Mouse (Mus musculus) intestine, embryonic 16.5 days (tissue): ENCODE data around the gene Gm26938. TPM values are rescaled to one million over a fixed set of nuclear protein-coding genes. Genes with fewer than 3 reads are reported as not detected.

Experiments
- ATAC-seq: fragments of 200-750 bp; cut with Nextera tagmentation; 2 replicates; pipeline ENCODE4 v1.8.0; 2017; ENCODE audit warnings: moderate TSS enrichment, moderate library complexity
- H3K27ac ChIP-seq: fragments of 300-500 bp; sonication (generic); 2 replicates; pipeline ENCODE4 v1.5.1; 2014; ENCODE audit warnings: mild to moderate bottlenecking, low read length
- H3K27me3 ChIP-seq: fragments of 300-500 bp; sonication (generic); replicated peaks from 2 replicates; pipeline ENCODE4 v1.6.1; 2014; ENCODE audit warnings: low read length, control low read depth, mixed read lengths; ENCODE audit not compliant: control insufficient read depth, insufficient read depth
- H3K36me3 ChIP-seq: fragments of 300-500 bp; sonication (generic); 2 replicates; pipeline ENCODE4 v1.6.1; 2014; ENCODE audit warnings: low read length, control low read depth; ENCODE audit not compliant: control insufficient read depth, insufficient read depth
- H3K4me1 ChIP-seq: fragments of 300-500 bp; sonication (generic); 2 replicates; pipeline ENCODE4 v1.6.1; 2014; ENCODE audit warnings: low read length, control low read depth, mixed read lengths; ENCODE audit not compliant: control insufficient read depth, insufficient read depth
- H3K4me2 ChIP-seq: fragments of 300-500 bp; sonication (generic); 2 replicates; pipeline ENCODE4 v1.6.1; 2014; ENCODE audit warnings: low read depth, low read length, control low read depth
- H3K4me3 ChIP-seq: fragments of 300-500 bp; sonication (generic); 2 replicates; pipeline ENCODE4 v1.5.1; 2014; ENCODE audit warnings: mild to moderate bottlenecking, low read length
- H3K9ac ChIP-seq: fragments of 300-500 bp; sonication (generic); 2 replicates; pipeline ENCODE4 v1.6.1; 2014; ENCODE audit warnings: low read depth, low read length
- H3K9me3 ChIP-seq: fragments of 300-500 bp; sonication (generic); 2 replicates; pipeline ENCODE4 v1.6.1; 2016; ENCODE audit warnings: low read length, control low read depth; ENCODE audit not compliant: control insufficient read depth
- WGBS: fragments of 180-500 bp; shearing (Covaris S2); extraction: QIAGEN DNeasy Blood & Tissue Kit; methylation state at CpG from one replicate; pipeline ENCODE4 v1.1.7; 2014; 5-methylcytosine and 5-hydroxymethylcytosine counted together
- polyA plus RNA-seq: library from polyadenylated mRNA; unstranded; fragments of >200 nt; fragmentation: Nextera tagmentation; extraction: Ambion mirVana; gene quantifications from 2 replicates; pipeline ENCODE4 v1.2.1, GENCODE M21; 2015

Gm26938 gene
- polyA plus RNA-seq, 1 experiment from 2014 or later, result not detected

- WGBS, result 13% methylated on average over 11 of the region's 11 CpGs
- Histone ChIP-seq H3K27ac (peak overlapping the region; percentile 96), H3K4me3 (peak overlapping the region; percentile 78), H3K4me2 (peak overlapping the region; percentile 86), H3K36me3 (no peaks in the 10 kb centered on the region), H3K27me3 (no peaks in the 10 kb centered on the region), H3K9ac (peak overlapping the region; percentile 86), H3K9me3 (no peaks in the 10 kb centered on the region), H3K4me1 (peaks cover 53% of the 10 kb centered on the region)
- ATAC-seq, result no peak
Observed at GRCm38 (mm10) chr5:139792159-139792775, 33.9 kb downstream of the Gm26938 start.

- ATAC-seq, result peak; percentile 85
- WGBS, result under 1% methylated on average over 92 of the region's 92 CpGs
- peak within 1 kb of the TSS; percentile 86 for H3K4me2 ChIP-seq
- no peaks in the 10 kb centered on the region for H3K9me3 ChIP-seq
- H3K4me3 ChIP-seq, result peak within 1 kb of the TSS; percentile 78
- no peaks in the 10 kb centered on the region for H3K27me3 ChIP-seq
- H3K36me3 ChIP-seq, result no peaks in the 10 kb centered on the region
- H3K4me1 ChIP-seq, result peaks cover 46% of the 10 kb centered on the region
- H3K9ac ChIP-seq, result peak within 1 kb of the TSS; percentile 86
- peak within 1 kb of the TSS; percentile 96 for H3K27ac ChIP-seq
Observed at GRCm38 (mm10) chr5:139791227-139792158, 34.7 kb downstream of the Gm26938 start, which contains the start of gene Mafk. TSS of gene Mafk (plus strand) at chr5:139791513.

- ATAC-seq, result no peak
- WGBS, result 48% methylated on average over 4 of the region's 4 CpGs
- Histone ChIP-seq H3K4me3 (no peak overlapping the region), H3K27ac (no peak overlapping the region), H3K4me1 (peaks cover 27% of the 10 kb centered on the region), H3K4me2 (no peak overlapping the region), H3K36me3 (no peaks in the 10 kb centered on the region), H3K9me3 (no peaks in the 10 kb centered on the region), H3K27me3 (no peaks in the 10 kb centered on the region), H3K9ac (no peak overlapping the region)
Observed at GRCm38 (mm10) chr5:139789466-139789865, 36.7 kb downstream of the Gm26938 start.

GRCm38 (mm10) chr5:139781406-139781805 lies 44.8 kb downstream of the Gm26938 start:
- Histone ChIP-seq H3K27ac (no peak overlapping the region), H3K4me1 (no peaks in the 10 kb centered on the region), H3K4me3 (no peak overlapping the region), H3K4me2 (no peak overlapping the region), H3K27me3 (no peaks in the 10 kb centered on the region), H3K9ac (no peak overlapping the region), H3K36me3 (no peaks in the 10 kb centered on the region), H3K9me3 (no peaks in the 10 kb centered on the region)
- WGBS, result 85% methylated on average over 8 of the region's 8 CpGs
- ATAC-seq, result no peak

GRCm38 (mm10) chr5:139776966-139777365 lies 49.2 kb downstream of the Gm26938 start:
- Histone ChIP-seq H3K27me3 (no peaks in the 10 kb centered on the region), H3K9me3 (no peaks in the 10 kb centered on the region), H3K4me3 (no peak overlapping the region), H3K4me2 (no peak overlapping the region), H3K4me1 (peaks cover 10% of the 10 kb centered on the region), H3K9ac (no peak overlapping the region), H3K36me3 (0 out of 2 replicates have a peak, but pooled peaks cover 6% of the 10 kb centered on the region), H3K27ac (no peak overlapping the region)
- no peak for ATAC-seq
- 77% methylated on average over 5 of the region's 5 CpGs for WGBS

GRCm38 (mm10) chr5:139775216-139775926 lies 50.8 kb downstream of the Gm26938 start, which contains the start of gene Ints1:
TSS of gene Ints1 (minus strand) at chr5:139775674.
- peak within 1 kb of the TSS; percentile 69 for H3K4me2 ChIP-seq
- no peaks in the 10 kb centered on the region for H3K9me3 ChIP-seq
- no peak within 1 kb of the TSS; the same call in 1 of the 2 replicates for H3K27ac ChIP-seq
- H3K4me3 ChIP-seq, result peak within 1 kb of the TSS; percentile 98
- WGBS, result 1% methylated on average over 55 of the region's 55 CpGs
- H3K36me3 ChIP-seq, result peaks cover 17% of the 10 kb centered on the region
- ATAC-seq, result peak; percentile 94
- no peaks in the 10 kb centered on the region for H3K27me3 ChIP-seq
- peaks cover 10% of the 10 kb centered on the region for H3K4me1 ChIP-seq
- peak within 1 kb of the TSS; percentile 92 for H3K9ac ChIP-seq

- Histone ChIP-seq H3K4me1 (no peaks in the 10 kb centered on the region), H3K27ac (no peak overlapping the region), H3K27me3 (no peaks in the 10 kb centered on the region), H3K36me3 (peaks cover 42% of the 10 kb centered on the region), H3K9me3 (no peaks in the 10 kb centered on the region), H3K9ac (no peak overlapping the region), H3K4me2 (no peak overlapping the region), H3K4me3 (no peak overlapping the region)
- 94% methylated on average over 8 of the region's 8 CpGs for WGBS
- no peak for ATAC-seq
Observed at GRCm38 (mm10) chr5:139768216-139768615, 58.0 kb downstream of the Gm26938 start.

GRCm38 (mm10) chr5:139764296-139764695 lies 61.9 kb downstream of the Gm26938 start:
- Histone ChIP-seq H3K36me3 (peaks cover 39% of the 10 kb centered on the region), H3K9ac (no peak overlapping the region), H3K4me2 (no peak overlapping the region), H3K4me3 (no peak overlapping the region), H3K27me3 (no peaks in the 10 kb centered on the region), H3K9me3 (no peaks in the 10 kb centered on the region), H3K4me1 (no peaks in the 10 kb centered on the region), H3K27ac (no peak overlapping the region)
- WGBS, result 72% methylated on average over 11 of the region's 11 CpGs
- peak; percentile 35; the same call in 1 of the 2 replicates for ATAC-seq

GRCm38 (mm10) chr5:139758096-139758495 lies 68.1 kb downstream of the Gm26938 start:
- H3K36me3 ChIP-seq, result peaks cover 37% of the 10 kb centered on the region
- no peaks in the 10 kb centered on the region for H3K27me3 ChIP-seq
- H3K9me3 ChIP-seq, result no peaks in the 10 kb centered on the region
- H3K4me2 ChIP-seq, result no peak overlapping the region
- H3K27ac ChIP-seq, result no peak overlapping the region
- H3K4me1 ChIP-seq, result no peaks in the 10 kb centered on the region
- 88% methylated on average over 16 of the region's 16 CpGs for WGBS
- H3K9ac ChIP-seq, result no peak overlapping the region
- no peak for ATAC-seq
- H3K4me3 ChIP-seq, result no peak overlapping the region
